Mouse (Mus musculus) ES-Bruce4 (cell line): Measurements from ENCODE around the gene Abtb1. TPM values are rescaled to one million over a fixed set of nuclear protein-coding genes. Genes with fewer than 3 reads are reported as not detected.

Source experiments
- H3K27ac ChIP-seq: 2 replicates; pipeline ENCODE4 v1.5.1; 2012; ENCODE audit warnings: low read length, inconsistent platforms; ENCODE audit not compliant: insufficient read depth
- H3K27me3 ChIP-seq: 2 replicates; pipeline ENCODE4 v1.6.1; 2012; ENCODE audit warnings: mild to moderate bottlenecking, low read length, inconsistent platforms; ENCODE audit not compliant: control insufficient read depth, poor library complexity, insufficient read depth, severe bottlenecking
- H3K36me3 ChIP-seq: 2 replicates; pipeline ENCODE4 v1.6.1; 2012; ENCODE audit warnings: inconsistent platforms, mild to moderate bottlenecking, low read length, moderate library complexity; ENCODE audit not compliant: control insufficient read depth, poor library complexity, insufficient read depth, severe bottlenecking
- H3K4me1 ChIP-seq: one replicate; pipeline ENCODE4 v1.8.1; 2011; ENCODE audit warnings: low read length; ENCODE audit not compliant: control insufficient read depth, insufficient read depth
- H3K4me3 ChIP-seq: 2 replicates; pipeline ENCODE4 v1.5.1; 2011; ENCODE audit warnings: low read depth, mild to moderate bottlenecking, low read length
- H3K9ac ChIP-seq: 2 replicates; pipeline ENCODE4 v1.6.1; 2012; ENCODE audit warnings: low read depth, mild to moderate bottlenecking, inconsistent platforms; ENCODE audit not compliant: poor library complexity, severe bottlenecking
- H3K9me3 ChIP-seq: replicated peaks from 2 replicates; pipeline ENCODE4 v1.6.1; 2012; ENCODE audit warnings: mild to moderate bottlenecking, low read length, inconsistent platforms; ENCODE audit not compliant: control insufficient read depth, poor library complexity, insufficient read depth, severe bottlenecking
- CTCF ChIP-seq: IDR thresholded peaks from one replicate; pipeline ENCODE4 v1.8.1; 2011; ENCODE audit warnings: low read depth, low read length
- EP300 ChIP-seq: IDR thresholded peaks from 2 replicates; pipeline ENCODE4 v1.6.1; 2011; ENCODE audit warnings: low read depth, low read length; ENCODE audit not compliant: insufficient read depth
- POLR2A ChIP-seq: IDR thresholded peaks from one replicate; pipeline ENCODE4 v1.8.1; 2011; ENCODE audit warnings: low read length; ENCODE audit not compliant: insufficient read depth
- polyA plus RNA-seq: library from polyadenylated mRNA; stranded (reverse); fragments of >200 nt; gene quantifications from 2 replicates; pipeline ENCODE4 v1.2.4, GENCODE M21; 2011; ENCODE audit warnings: low read depth; ENCODE audit not compliant: missing spikeins, insufficient read depth, insufficient read length

The Abtb1 gene
- polyA plus RNA-seq, 1 experiment: 18.3 TPM

DNA sequence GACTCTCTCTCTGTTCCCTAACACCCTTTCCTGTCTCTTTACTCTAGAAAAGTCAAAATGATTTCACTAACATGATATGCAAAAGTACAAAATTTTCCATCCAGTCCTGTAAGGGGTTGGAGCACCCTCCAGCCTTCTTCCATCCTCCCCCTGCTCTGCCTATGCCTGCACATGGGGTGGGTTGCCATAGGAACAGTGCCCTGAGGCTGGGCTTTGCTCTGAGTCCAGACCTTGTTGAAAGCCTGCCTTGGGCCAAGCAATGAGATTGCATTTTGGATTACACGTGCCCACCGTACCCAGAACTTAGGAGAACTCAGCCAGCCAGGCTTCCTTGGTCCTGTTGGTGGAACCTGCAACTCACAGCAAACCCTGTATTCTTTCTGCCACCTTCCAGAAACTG lies 48.5 kb downstream of the Abtb1 start:
- H3K27ac ChIP-seq: no peak overlapping the region
- no peak overlapping the region for H3K4me3 ChIP-seq
- H3K9ac ChIP-seq: no peak overlapping the region
- H3K9me3 ChIP-seq: no peaks in the 10 kb centered on the region
- no peaks in the 10 kb centered on the region for H3K27me3 ChIP-seq
- no peaks in the 10 kb centered on the region for H3K4me1 ChIP-seq
- TF ChIP-seq EP300 (no peak), POLR2A (no peak), CTCF (no peak)
- no peaks in the 10 kb centered on the region for H3K36me3 ChIP-seq

DNA sequence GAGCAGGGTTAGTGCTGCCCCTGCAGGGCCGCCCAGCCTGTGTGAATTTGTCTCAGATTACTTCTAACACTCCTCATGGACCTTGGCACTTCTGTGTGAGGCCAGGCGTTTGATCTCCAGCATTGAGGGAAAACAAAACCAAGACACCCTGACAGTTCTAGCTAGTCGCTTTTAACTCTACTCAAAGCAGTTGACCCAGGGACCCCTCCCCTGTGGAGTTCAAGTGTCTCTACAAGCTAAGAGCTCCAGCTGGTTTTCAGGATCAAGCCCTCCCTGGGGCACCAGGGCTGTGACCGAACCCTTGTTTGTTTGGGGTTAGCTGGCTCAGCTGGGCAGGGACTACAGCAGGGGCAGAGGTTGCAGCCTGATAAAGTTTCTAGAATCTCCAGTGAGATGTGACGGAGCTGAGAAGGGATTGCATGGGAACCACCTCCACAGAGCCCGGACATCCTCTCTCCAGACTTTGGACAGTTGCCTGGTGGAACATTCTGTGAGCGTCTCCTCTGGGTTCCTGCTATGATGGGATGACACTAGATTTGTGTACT lies 49.6 kb downstream of the Abtb1 start:
- H3K27me3 ChIP-seq: no peaks in the 10 kb centered on the region
- no peak overlapping the region for H3K4me3 ChIP-seq
- no peaks in the 10 kb centered on the region for H3K36me3 ChIP-seq
- H3K9ac ChIP-seq: no peak overlapping the region
- H3K27ac ChIP-seq: no peak overlapping the region
- H3K4me1 ChIP-seq: no peaks in the 10 kb centered on the region
- TF ChIP-seq POLR2A (no peak), CTCF (no peak), EP300 (no peak)
- H3K9me3 ChIP-seq: no peaks in the 10 kb centered on the region

DNA sequence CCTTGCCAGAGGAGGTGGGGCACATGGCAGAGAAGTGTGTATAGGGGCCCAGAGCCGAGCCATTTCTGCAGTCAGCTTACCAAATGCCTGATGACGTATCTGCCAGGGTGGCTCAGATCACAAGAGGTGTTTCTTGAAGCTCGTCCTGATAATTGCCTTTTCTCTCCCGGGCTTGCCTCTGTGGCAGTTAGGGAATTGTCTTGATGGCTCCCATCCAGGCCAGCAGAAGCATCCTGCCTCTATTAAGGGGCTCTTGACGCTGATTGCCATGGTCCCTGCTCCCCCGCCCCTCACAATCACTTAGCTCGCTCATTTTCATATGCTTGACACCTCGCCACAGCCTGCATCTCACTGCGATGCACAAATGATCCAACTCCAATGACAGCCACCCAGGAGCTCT lies 50.5 kb downstream of the Abtb1 start:
- Histone ChIP-seq H3K9ac (no peak overlapping the region), H3K9me3 (no peaks in the 10 kb centered on the region), H3K36me3 (no peaks in the 10 kb centered on the region), H3K27ac (no peak overlapping the region), H3K4me3 (no peak overlapping the region), H3K27me3 (no peaks in the 10 kb centered on the region), H3K4me1 (no peaks in the 10 kb centered on the region)
- TF ChIP-seq CTCF: no peak
- no peak for TF ChIP-seq EP300
- no peak for TF ChIP-seq POLR2A

DNA sequence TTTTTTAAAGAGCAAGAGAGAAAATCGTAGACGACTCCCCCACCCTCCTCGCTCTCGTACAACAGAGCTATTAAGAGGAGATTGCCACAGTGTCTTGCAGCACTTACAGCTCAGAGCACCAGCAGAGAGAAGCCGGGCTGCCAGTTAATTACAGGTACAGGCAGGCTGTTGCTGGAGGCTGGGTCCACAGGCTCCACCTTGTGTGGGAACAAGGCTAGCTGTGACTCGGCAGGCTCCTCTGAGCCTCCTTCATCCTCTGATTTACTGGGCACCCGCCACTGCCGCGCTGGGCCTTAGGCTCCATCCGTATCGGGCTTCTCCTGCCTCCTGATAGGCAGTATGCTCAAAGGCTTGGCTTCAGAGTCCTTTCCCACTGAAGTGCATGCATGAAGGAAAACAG lies 53.6 kb downstream of the Abtb1 start:
- Histone ChIP-seq H3K9me3 (no peaks in the 10 kb centered on the region), H3K4me3 (no peak overlapping the region), H3K36me3 (no peaks in the 10 kb centered on the region), H3K27ac (no peak overlapping the region), H3K27me3 (no peaks in the 10 kb centered on the region), H3K9ac (no peak overlapping the region), H3K4me1 (no peaks in the 10 kb centered on the region)
- TF ChIP-seq CTCF (no peak), POLR2A (no peak), EP300 (no peak)

DNA sequence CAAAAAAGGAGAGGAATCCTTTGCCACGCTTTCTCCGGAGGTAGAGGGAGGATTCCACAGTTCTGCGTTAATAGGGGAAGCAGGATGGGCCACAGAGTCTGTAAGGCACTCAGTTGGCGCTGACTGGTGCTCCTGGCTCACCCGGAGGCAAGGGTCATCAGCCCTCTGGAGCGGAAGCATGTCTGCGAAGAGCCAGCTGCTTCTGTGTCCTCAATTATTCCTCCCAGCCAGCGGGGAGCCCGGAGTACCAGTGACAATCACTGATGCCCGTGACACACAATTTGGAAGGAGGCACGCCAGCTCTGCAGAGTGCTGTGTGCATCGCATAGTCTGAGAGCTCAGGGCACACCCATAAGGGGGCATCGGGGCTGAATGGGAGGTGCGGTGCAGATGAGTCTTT lies 54.3 kb downstream of the Abtb1 start:
- no peak overlapping the region for H3K27ac ChIP-seq
- H3K4me3 ChIP-seq: no peak overlapping the region
- no peak overlapping the region for H3K9ac ChIP-seq
- H3K27me3 ChIP-seq: no peaks in the 10 kb centered on the region
- no peaks in the 10 kb centered on the region for H3K4me1 ChIP-seq
- no peaks in the 10 kb centered on the region for H3K9me3 ChIP-seq
- no peaks in the 10 kb centered on the region for H3K36me3 ChIP-seq
- TF ChIP-seq POLR2A (no peak), EP300 (no peak), CTCF (no peak)

DNA sequence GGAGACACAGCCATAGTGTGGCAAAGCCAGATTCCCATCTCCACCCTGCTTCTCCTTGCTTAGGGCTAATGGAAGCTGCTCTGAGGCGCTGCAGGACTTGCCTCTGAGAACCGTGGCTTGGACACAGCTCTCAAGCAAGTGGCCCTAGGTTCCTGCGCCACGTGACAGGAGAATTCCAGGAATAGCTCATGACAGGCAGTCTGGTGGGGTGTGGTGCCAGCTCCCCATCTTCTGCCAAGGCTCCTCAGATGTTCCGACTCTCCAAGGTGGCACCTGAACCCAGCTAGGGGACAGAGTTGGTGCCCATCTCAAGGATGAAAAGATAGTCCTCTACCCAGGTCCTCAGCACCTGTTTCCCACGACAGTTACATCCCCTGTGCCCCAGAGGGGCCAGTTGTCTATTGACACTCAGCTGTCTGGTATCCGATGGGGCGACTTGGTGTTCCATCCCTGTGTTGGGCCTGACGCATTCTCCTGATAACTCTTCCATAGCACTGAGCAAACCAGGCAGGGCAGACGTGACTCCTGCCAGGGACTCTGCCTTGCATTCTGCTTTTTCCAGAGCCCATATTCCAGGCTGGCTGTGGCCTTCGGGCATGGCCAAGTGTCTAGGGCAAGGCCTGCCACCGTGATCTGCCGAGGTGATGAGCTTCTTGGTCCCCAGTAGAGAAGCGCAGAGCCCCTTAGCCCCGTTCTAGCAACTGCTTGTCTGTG lies 54.9 kb downstream of the Abtb1 start:
- Histone ChIP-seq H3K9ac (no peak overlapping the region), H3K9me3 (no peaks in the 10 kb centered on the region), H3K4me1 (no peaks in the 10 kb centered on the region), H3K36me3 (no peaks in the 10 kb centered on the region), H3K4me3 (no peak overlapping the region), H3K27ac (no peak overlapping the region), H3K27me3 (no peaks in the 10 kb centered on the region)
- no peak for TF ChIP-seq CTCF
- no peak for TF ChIP-seq POLR2A
- no peak for TF ChIP-seq EP300

Other genes starting within 250 kb of the Abtb1 start
- not detected in 2 replicates for gene Kbtbd12, start 204.0 kb downstream of the Abtb1 start, polyA plus RNA-seq
- gene Mgll, start 117.6 kb downstream of the Abtb1 start, polyA plus RNA-seq: 2.9 and 3.4 TPM in 2 replicates
- gene Podxl2, start 33.1 kb upstream of the Abtb1 start, polyA plus RNA-seq: 0.81 and 1.2 TPM in 2 replicates
- gene Mcm2, start 56.8 kb upstream of the Abtb1 start, polyA plus RNA-seq: 117 and 120 TPM in 2 replicates
- 17.4 and 24.2 TPM in 2 replicates for gene Tpra1, start 60.3 kb upstream of the Abtb1 start, polyA plus RNA-seq